Mouse (Mus musculus) CH12.LX (cell line): Measurements from ENCODE around the gene Sycp3. TPM values are rescaled to one million over a fixed set of nuclear protein-coding genes. Genes with fewer than 3 reads are reported as not detected.

Source experiments
- DNase-seq: peaks from one replicate; pipeline ENCODE4 v3.0.0-alpha.2; 2013; ENCODE audit errors: extremely low read depth
- H3K27ac ChIP-seq: 2 replicates; pipeline ENCODE4 v1.5.1; 2012; ENCODE audit warnings: low read depth, mild to moderate bottlenecking, control low read depth, moderate library complexity; ENCODE audit not compliant: insufficient read depth
- H3K27me3 ChIP-seq: replicated peaks from 2 replicates; pipeline ENCODE3; 2012; ENCODE audit warnings: inconsistent platforms
- H3K36me3 ChIP-seq, 2 experiments: replicated peaks in 1 of 2; 2 replicates each; pipeline versions ENCODE3 to v1.6.1; 2012; ENCODE audit warnings: inconsistent platforms in 1 of 2, low read length in 1 of 2, mild to moderate bottlenecking in 1 of 2, mixed read lengths in 1 of 2, moderate library complexity in 1 of 2; ENCODE audit not compliant: control insufficient read depth in 1 of 2, insufficient read depth in 1 of 2
- H3K4me1 ChIP-seq, 2 experiments: 2 replicates each; pipeline ENCODE4 v1.6.1; 2012; ENCODE audit warnings: inconsistent platforms in 1 of 2, moderate library complexity in 1 of 2; ENCODE audit not compliant: insufficient read depth in 2 of 2, control insufficient read depth in 1 of 2
- H3K4me2 ChIP-seq: 2 replicates; pipeline ENCODE4 v1.6.1; 2012; ENCODE audit warnings: low read depth, mild to moderate bottlenecking, control low read depth; ENCODE audit not compliant: poor library complexity, insufficient read depth, severe bottlenecking
- H3K4me3 ChIP-seq, 3 experiments: fragments of 150-350 bp in 1 of 3; sonication (generic) in 1 of 3; replicated peaks in 1 of 3; 2 replicates each; pipeline versions ENCODE3 to v1.5.1; 2011 to 2012; ENCODE audit warnings: low read depth in 2 of 3, low read length in 2 of 3, mild to moderate bottlenecking in 2 of 3, moderate library complexity in 2 of 3, control low read depth in 1 of 3, improper control_type of control experiment in 1 of 3, inconsistent platforms in 1 of 3, mixed read lengths in 1 of 3; ENCODE audit not compliant: poor library complexity in 1 of 3
- H3K79me2 ChIP-seq: replicated peaks from 2 replicates; pipeline ENCODE4 v1.6.1; 2012; ENCODE audit warnings: mild to moderate bottlenecking, moderate library complexity; ENCODE audit not compliant: control insufficient read depth, poor library complexity, insufficient read depth, severe bottlenecking; ENCODE audit errors: extremely low read depth
- H3K9ac ChIP-seq: 2 replicates; pipeline ENCODE4 v1.6.1; 2012; ENCODE audit warnings: low read depth, mild to moderate bottlenecking, control low read depth, moderate library complexity; ENCODE audit not compliant: insufficient read depth
- H3K9me3 ChIP-seq: replicated peaks from 2 replicates; pipeline ENCODE3; 2012; ENCODE audit warnings: low read length, inconsistent platforms, mixed read lengths
- BHLHE40 ChIP-seq: IDR thresholded peaks from 2 replicates; pipeline ENCODE4 v1.6.1; 2011; ENCODE audit warnings: mild to moderate bottlenecking, low read depth, low read length, improper control_type of control experiment
- E2F4 ChIP-seq: IDR thresholded peaks from 2 replicates; pipeline ENCODE4 v1.6.1; 2011; ENCODE audit warnings: low read depth, low read length, improper control_type of control experiment; ENCODE audit not compliant: insufficient replicate concordance
- ELF1 ChIP-seq: IDR thresholded peaks from 2 replicates; pipeline ENCODE4 v1.6.1; 2014; ENCODE audit warnings: low read depth, mild to moderate bottlenecking, inconsistent platforms, low read length, improper control_type of control experiment
- GABPA ChIP-seq: IDR thresholded peaks from 2 replicates; pipeline ENCODE4 v1.6.1; 2012; ENCODE audit warnings: low read depth, low read length, improper control_type of control experiment, inconsistent platforms; ENCODE audit not compliant: insufficient replicate concordance
- IRF4 ChIP-seq: IDR thresholded peaks from 2 replicates; pipeline ENCODE4 v1.6.1; 2014; ENCODE audit warnings: low read depth, mild to moderate bottlenecking, inconsistent platforms, low read length, improper control_type of control experiment
- JUN ChIP-seq: IDR thresholded peaks from 2 replicates; pipeline ENCODE4 v1.6.1; 2011; ENCODE audit warnings: low read depth, mild to moderate bottlenecking, low read length, improper control_type of control experiment, moderate library complexity; ENCODE audit not compliant: insufficient read depth
- JUND ChIP-seq: conservative IDR thresholded peaks from 2 replicates; pipeline ENCODE4 v1.6.1; 2011; ENCODE audit warnings: low read depth, low read length, improper control_type of control experiment
- MAX ChIP-seq: IDR thresholded peaks from 2 replicates; pipeline ENCODE4 v1.6.1; 2011; ENCODE audit warnings: low read length, improper control_type of control experiment
- MEF2A ChIP-seq: IDR thresholded peaks from 2 replicates; pipeline ENCODE4 v1.6.1; 2014; ENCODE audit warnings: low read depth, mild to moderate bottlenecking, inconsistent platforms, low read length, improper control_type of control experiment, borderline replicate concordance
- POLR2A ChIP-seq: IDR thresholded peaks from 2 replicates; pipeline ENCODE4 v1.6.1; 2011; ENCODE audit warnings: low read depth, mild to moderate bottlenecking, improper control_type of control experiment, low read length
- POLR2AphosphoS2 ChIP-seq: IDR thresholded peaks from 2 replicates; pipeline ENCODE4 v1.6.1; 2011; ENCODE audit warnings: low read depth, low read length, improper control_type of control experiment
- SIN3A ChIP-seq: IDR thresholded peaks from 2 replicates; pipeline ENCODE4 v1.6.1; 2012; ENCODE audit warnings: low read length, improper control_type of control experiment, inconsistent platforms
- SMC3 ChIP-seq: IDR thresholded peaks from 2 replicates; pipeline ENCODE4 v1.6.1; 2011; ENCODE audit warnings: low read depth, low read length, improper control_type of control experiment
- USF2 ChIP-seq: conservative IDR thresholded peaks from 2 replicates; pipeline ENCODE4 v1.6.1; 2011; ENCODE audit warnings: low read depth, low read length, improper control_type of control experiment
- ZC3H11A ChIP-seq: IDR thresholded peaks from 2 replicates; pipeline ENCODE4 v1.6.1; 2012; ENCODE audit warnings: low read depth, mild to moderate bottlenecking, inconsistent platforms, low read length, improper control_type of control experiment
- ZKSCAN1 ChIP-seq: IDR thresholded peaks from 2 replicates; pipeline ENCODE4 v1.6.1; 2012; ENCODE audit warnings: low read depth, inconsistent platforms, low read length, improper control_type of control experiment, borderline replicate concordance
- ZNF384 ChIP-seq: IDR thresholded peaks from 2 replicates; pipeline ENCODE4 v1.6.1; 2012; ENCODE audit warnings: low read depth, low read length, improper control_type of control experiment, inconsistent platforms
- dilution Hi-C: fragments of 300-500 bp; cut with MboI; formaldehyde crosslinking; loops from 2 replicates; pipeline ENCODE4 v1.14.3; 2020; ENCODE audit warnings: low sequenced_read_pairs; ENCODE audit not compliant: extremely low pct_unique_long_range_greater_than_20kb, extremely low pct_ligation_motif_present
- in situ Hi-C: fragments of 300-500 bp; cut with MboI; formaldehyde crosslinking; loops from 3 replicates; pipeline ENCODE4 v1.14.3; 2019; ENCODE audit warnings: low sequenced_read_pairs, low pct_ligation_motif_present, low pct_unique_long_range_greater_than_20kb, mixed read lengths
- polyA plus RNA-seq: library from polyadenylated mRNA; unstranded; fragments of >175 nt; gene quantifications from 2 replicates; pipeline ENCODE4 v1.2.1, GENCODE M21; 2012; ENCODE audit warnings: low read depth; ENCODE audit not compliant: insufficient read length
- total RNA-seq, 2 experiments: library from RNA; depleted of rRNA; stranded (reverse); fragments of 300-350 nt in 1 of 2; fragments of >200 nt in 1 of 2; gene quantifications; 2 replicates each; pipeline ENCODE4 v1.2.3; 2012 to 2014

The Sycp3 gene
- total and polyA plus RNA-seq, 3 experiments, result not detected

DNA sequence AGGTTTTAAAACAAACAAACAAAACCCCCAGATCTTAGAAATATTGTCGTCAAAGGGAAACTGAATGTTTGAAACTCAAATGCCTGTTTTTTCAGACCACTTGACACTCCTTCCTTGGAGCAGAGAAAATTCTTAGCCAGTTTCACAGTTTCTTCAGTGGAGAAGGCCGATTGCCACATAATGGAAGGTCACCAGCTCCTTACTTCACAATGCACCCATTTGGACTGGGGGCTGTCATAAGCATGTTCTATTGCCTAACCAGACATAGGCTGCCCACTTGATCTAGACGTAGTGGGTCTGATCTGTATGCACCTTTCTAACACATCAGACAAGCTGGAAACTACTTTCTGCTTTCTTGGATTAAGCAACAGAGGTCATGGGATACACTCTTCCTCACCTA is 45.1 kb downstream of the Sycp3 start:
- H3K4me3 ChIP-seq, result no peak overlapping the region
- TF ChIP-seq ELF1 (no peak), POLR2AphosphoS2 (no peak), MAX (no peak), USF2 (no peak), BHLHE40 (no peak), MEF2A (no peak), IRF4 (no peak), ZKSCAN1 (no peak), JUN (no peak), E2F4 (no peak), SMC3 (no peak), ZC3H11A (no peak), ZNF384 (no peak), JUND (no peak), SIN3A (no peak)
- TF ChIP-seq, all 38 proteins: peak for 0
- H3K27ac ChIP-seq, result no peak overlapping the region
- H3K79me2 ChIP-seq, result no peaks in the 10 kb centered on the region
- H3K4me2 ChIP-seq, result peak overlapping the region; percentile 88; the same call in 1 of the 2 replicates
- no peak for DNase-seq
- dilution Hi-C loops, result no loop called here
- H3K36me3 ChIP-seq, result no peaks in the 10 kb centered on the region
- H3K9ac ChIP-seq, result no peak overlapping the region; the same call in 1 of the 2 replicates
- H3K4me1 ChIP-seq, result peaks cover 0 to 24% of the 10 kb centered on the region in 2 experiments; a peak in 2 of 4 replicates
- peaks cover 5% of the 10 kb centered on the region for H3K27me3 ChIP-seq
- H3K9me3 ChIP-seq, result no peaks in the 10 kb centered on the region
- in situ Hi-C loops, result no loop called here

DNA sequence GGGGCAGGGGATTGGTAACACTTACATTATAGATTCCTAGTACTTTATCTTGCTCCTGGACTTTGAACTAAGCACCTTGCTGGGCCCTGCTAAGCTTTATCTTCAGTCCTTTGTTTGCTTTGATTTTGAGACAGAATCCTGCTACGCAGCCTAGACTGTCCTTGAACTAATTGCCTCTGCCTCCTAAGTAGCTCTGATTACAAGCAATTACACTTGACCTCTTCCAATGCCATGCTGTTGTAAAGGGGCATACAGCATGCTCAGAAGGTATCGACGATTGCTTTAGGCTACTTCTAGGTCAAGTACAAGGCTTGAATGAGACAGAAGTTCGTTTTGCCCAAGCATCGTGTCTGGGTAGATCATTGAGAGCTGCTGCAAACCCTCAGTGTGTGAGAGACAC is 45.9 kb downstream of the Sycp3 start:
- H3K9ac ChIP-seq, result no peak overlapping the region
- DNase-seq, result no peak
- TF ChIP-seq POLR2A, result no peak
- no peak for TF ChIP-seq BHLHE40
- no peak for TF ChIP-seq GABPA
- TF ChIP-seq, all 38 proteins: peak for 0
- dilution Hi-C loops (no loop called here), in situ Hi-C loops (no loop called here)
- no peak overlapping the region for H3K27ac ChIP-seq
- no peak overlapping the region for H3K4me2 ChIP-seq
- H3K4me3 ChIP-seq, result no peak overlapping the region
- H3K79me2 ChIP-seq, result no peaks in the 10 kb centered on the region
- peaks cover 5% of the 10 kb centered on the region for H3K27me3 ChIP-seq
- H3K4me1 ChIP-seq, result peaks cover 0 to 24% of the 10 kb centered on the region in 2 experiments; a peak in 2 of 4 replicates
- H3K36me3 ChIP-seq, result no peaks in the 10 kb centered on the region
- no peaks in the 10 kb centered on the region for H3K9me3 ChIP-seq
